Mouse (Mus musculus) kidney, embryonic 16.5 days (tissue): ENCODE measurements around the gene Parp2. TPM values are rescaled to one million over a fixed set of nuclear protein-coding genes. Genes with fewer than 3 reads are reported as not detected.

Experiments
- ATAC-seq: fragments of 200-750 bp; cut with Nextera tagmentation; 2 replicates; pipeline ENCODE4 v1.8.0; 2017; ENCODE audit warnings: moderate TSS enrichment; ENCODE audit not compliant: low FRiP score, low TSS enrichment
- H3K27ac ChIP-seq: fragments of 300-500 bp; sonication (generic); 2 replicates; pipeline ENCODE4 v1.5.1; 2014; ENCODE audit warnings: low read length
- H3K27me3 ChIP-seq: fragments of 300-500 bp; sonication (generic); 2 replicates; pipeline ENCODE4 v1.6.1; 2014; ENCODE audit warnings: low read length, control low read depth, mixed read lengths; ENCODE audit not compliant: insufficient read depth
- H3K36me3 ChIP-seq: fragments of 300-500 bp; sonication (generic); 2 replicates; pipeline ENCODE4 v1.6.1; 2014; ENCODE audit warnings: low read length, control low read depth, mixed read lengths; ENCODE audit not compliant: insufficient read depth
- H3K4me1 ChIP-seq: fragments of 300-500 bp; sonication (generic); 2 replicates; pipeline ENCODE4 v1.6.1; 2014; ENCODE audit warnings: low read length, control low read depth, mixed read lengths; ENCODE audit not compliant: insufficient read depth
- H3K4me2 ChIP-seq: fragments of 300-500 bp; sonication (generic); replicated peaks from 2 replicates; pipeline ENCODE4 v1.6.1; 2014; ENCODE audit warnings: low read depth, low read length
- H3K4me3 ChIP-seq: fragments of 300-500 bp; sonication (generic); 2 replicates; pipeline ENCODE4 v1.5.1; 2014; ENCODE audit warnings: mild to moderate bottlenecking, low read length
- H3K9ac ChIP-seq: fragments of 300-500 bp; sonication (generic); replicated peaks from 2 replicates; pipeline ENCODE4 v1.6.1; 2014; ENCODE audit warnings: low read length
- H3K9me3 ChIP-seq: fragments of 300-500 bp; sonication (generic); 2 replicates; pipeline ENCODE4 v1.6.1; 2016; ENCODE audit warnings: low read length, control low read depth
- WGBS: fragments of 180-500 bp; shearing (Covaris S2); extraction: QIAGEN DNeasy Blood & Tissue Kit; methylation state at CpG from one replicate; pipeline ENCODE4 v1.1.7; 2014; 5-methylcytosine and 5-hydroxymethylcytosine counted together
- polyA plus RNA-seq: library from polyadenylated mRNA; unstranded; fragments of >200 nt; fragmentation: Nextera tagmentation; extraction: Ambion mirVana; gene quantifications from 2 replicates; pipeline ENCODE4 v1.2.1, GENCODE M21; 2015

Parp2 gene
- polyA plus RNA-seq, 1 experiment from 2014 or later: 61.8 TPM

DNA sequence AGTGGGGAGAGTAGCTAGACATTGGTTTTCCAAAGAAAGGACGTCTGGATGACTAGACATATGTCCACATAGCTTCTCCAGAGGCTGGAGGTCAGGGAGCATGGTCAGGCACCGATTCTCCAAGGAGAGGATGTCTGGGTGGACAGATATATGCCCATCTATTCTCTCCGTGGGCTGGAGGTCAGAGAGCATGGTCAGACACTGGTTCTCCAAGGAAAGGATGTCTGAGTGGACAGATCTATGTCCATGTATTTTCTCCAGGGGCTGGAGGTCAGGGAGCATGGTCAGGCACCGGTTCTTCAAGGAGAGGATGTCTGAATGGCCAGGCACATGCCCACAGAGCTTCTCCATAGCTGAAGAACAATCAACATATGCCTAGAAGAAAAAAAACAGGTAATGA is 60.6 kb downstream of the Parp2 start:
- 72% methylated on average over 4 of the region's 4 CpGs for WGBS
- Histone ChIP-seq H3K27ac (no peak overlapping the region), H3K27me3 (no peaks in the 10 kb centered on the region), H3K4me2 (no peak overlapping the region), H3K9me3 (no peaks in the 10 kb centered on the region), H3K36me3 (peaks cover 3% of the 10 kb centered on the region; the same call in 1 of the 2 replicates), H3K4me3 (no peak overlapping the region), H3K4me1 (peaks cover 6% of the 10 kb centered on the region; the same call in 1 of the 2 replicates), H3K9ac (no peak overlapping the region)
- ATAC-seq: no peak

DNA sequence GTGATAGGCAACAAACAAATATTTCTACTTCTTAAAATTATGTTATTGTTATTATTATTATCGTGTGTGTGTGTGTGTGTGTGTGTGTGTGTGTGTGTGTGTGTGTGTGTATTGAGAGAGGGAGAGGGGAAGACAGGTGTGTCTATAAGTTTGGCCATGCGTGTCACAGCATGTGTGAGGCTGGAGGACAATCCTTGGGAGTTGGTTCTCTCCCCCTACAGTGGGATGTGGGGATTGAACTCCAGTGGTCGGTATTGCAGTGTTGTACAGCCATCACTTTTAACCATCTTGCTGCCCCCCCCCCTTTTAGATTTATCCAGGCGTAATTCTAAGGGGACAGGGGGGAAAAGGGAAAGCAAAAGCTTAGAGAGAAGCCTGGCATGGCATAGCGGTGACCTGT is 61.0 kb downstream of the Parp2 start:
- ATAC-seq: no peak
- Histone ChIP-seq H3K4me3 (no peak overlapping the region), H3K27ac (no peak overlapping the region), H3K27me3 (no peaks in the 10 kb centered on the region), H3K4me2 (no peak overlapping the region), H3K9ac (no peak overlapping the region), H3K36me3 (no peaks in the 10 kb centered on the region), H3K9me3 (no peaks in the 10 kb centered on the region), H3K4me1 (peaks cover 6% of the 10 kb centered on the region; the same call in 1 of the 2 replicates)
- 89% methylated on average over 5 of the region's 5 CpGs for WGBS

- Histone ChIP-seq H3K27me3 (no peaks in the 10 kb centered on the region), H3K9me3 (no peaks in the 10 kb centered on the region), H3K4me3 (peak within 1 kb of the TSS; percentile 71), H3K27ac (peak within 1 kb of the TSS; percentile 93), H3K4me2 (peak within 1 kb of the TSS; percentile 74), H3K36me3 (no peaks in the 10 kb centered on the region), H3K9ac (peak within 1 kb of the TSS; percentile 77), H3K4me1 (peaks cover 6% of the 10 kb centered on the region; the same call in 1 of the 2 replicates)
- peak; percentile 94 for ATAC-seq
- 6% methylated on average over 30 of the region's 32 CpGs for WGBS
These were observed 62.5 kb downstream of the Parp2 start, which contains the start of gene Tep1 for GRCm38 (mm10) chr14:50869889-50870804. Gene Tep1 (minus strand): TSS chr14:50870560.

GRCm38 (mm10) chr14:50870805-50871143 is 63.1 kb downstream of the Parp2 start:
- no peaks in the 10 kb centered on the region for H3K27me3 ChIP-seq
- H3K9ac ChIP-seq: peak overlapping the region; percentile 77
- WGBS: 22% methylated on average over 5 of the region's 5 CpGs
- peak overlapping the region; percentile 71 for H3K4me3 ChIP-seq
- peak overlapping the region; percentile 74 for H3K4me2 ChIP-seq
- peak overlapping the region; percentile 93 for H3K27ac ChIP-seq
- no peaks in the 10 kb centered on the region for H3K9me3 ChIP-seq
- ATAC-seq: no peak; the same call in 1 of the 2 replicates
- H3K4me1 ChIP-seq: peaks cover 6% of the 10 kb centered on the region; the same call in 1 of the 2 replicates
- H3K36me3 ChIP-seq: no peaks in the 10 kb centered on the region

Other genes with a start within 250 kb of the Parp2 start
- gene Olfr744, start 193.0 kb upstream of the Parp2 start, polyA plus RNA-seq: not detected in 2 replicates
- not detected in 2 replicates for gene Olfr745, start 168.5 kb upstream of the Parp2 start, polyA plus RNA-seq
- not detected in 2 replicates for gene Olfr746, start 160.8 kb upstream of the Parp2 start, polyA plus RNA-seq
- not detected in 2 replicates for gene Olfr747, start 114.6 kb upstream of the Parp2 start, polyA plus RNA-seq
- gene Olfr748, start 100.5 kb upstream of the Parp2 start, polyA plus RNA-seq: not detected in 2 replicates
- not detected in 2 replicates for gene Olfr749, start 62.7 kb upstream of the Parp2 start, polyA plus RNA-seq
- 80.8 and 83.9 TPM in 2 replicates for gene Ttc5, start 22.3 kb upstream of the Parp2 start, polyA plus RNA-seq
- not detected in 2 replicates for gene Ccnb1ip1, start 109 bp upstream of the Parp2 start, polyA plus RNA-seq
- gene Tep1, start 62.7 kb downstream of the Parp2 start, polyA plus RNA-seq: 9.6 and 10.2 TPM in 2 replicates
- 0.27 and 0.41 TPM in 2 replicates for gene Klhl33, start 89.7 kb downstream of the Parp2 start, polyA plus RNA-seq
- 176 and 196 TPM in 2 replicates for gene Osgep, start 117.1 kb downstream of the Parp2 start, polyA plus RNA-seq
- 276 and 285 TPM in 2 replicates for gene Apex1, start 117.1 kb downstream of the Parp2 start, polyA plus RNA-seq
- gene Pip4p1, start 123.0 kb downstream of the Parp2 start, polyA plus RNA-seq: 57.7 and 60.8 TPM in 2 replicates
- gene Pnp, start 123.2 kb downstream of the Parp2 start, polyA plus RNA-seq: 78.2 and 79.3 TPM in 2 replicates
- gene Gm49342, start 136.7 kb downstream of the Parp2 start, polyA plus RNA-seq: not detected in 2 replicates
- 0.66 TPM in 1 of 2 replicates, not detected in the other for gene Pnp2, start 148.2 kb downstream of the Parp2 start, polyA plus RNA-seq
- gene Rnase10, start 199.9 kb downstream of the Parp2 start, polyA plus RNA-seq: not detected in 2 replicates
- gene Rnase9, start 234.0 kb downstream of the Parp2 start, polyA plus RNA-seq: 0.14 and 0.30 TPM in 2 replicates
- 0.44 TPM in 1 of 2 replicates, not detected in the other for gene Rnase11, start 242.3 kb downstream of the Parp2 start, polyA plus RNA-seq
- gene Rnase12, start 249.8 kb downstream of the Parp2 start, polyA plus RNA-seq: 9.0 and 10.2 TPM in 2 replicates